Mouse (Mus musculus): Measurements from ENCODE around the gene Ccnyl1. TPM values are rescaled to one million over a fixed set of nuclear protein-coding genes. Genes with fewer than 3 reads are reported as not detected.
"Not testable (repeated sequence)": the region's sequence is repeated elsewhere in the genome, so short reads cannot be mapped to it uniquely, and the experiment has no call there.

Gene Ccnyl1
- polyA plus RNA-seq (2012; rRNA removed): 7.8 and 8.3 TPM in 2 replicates

DNA sequence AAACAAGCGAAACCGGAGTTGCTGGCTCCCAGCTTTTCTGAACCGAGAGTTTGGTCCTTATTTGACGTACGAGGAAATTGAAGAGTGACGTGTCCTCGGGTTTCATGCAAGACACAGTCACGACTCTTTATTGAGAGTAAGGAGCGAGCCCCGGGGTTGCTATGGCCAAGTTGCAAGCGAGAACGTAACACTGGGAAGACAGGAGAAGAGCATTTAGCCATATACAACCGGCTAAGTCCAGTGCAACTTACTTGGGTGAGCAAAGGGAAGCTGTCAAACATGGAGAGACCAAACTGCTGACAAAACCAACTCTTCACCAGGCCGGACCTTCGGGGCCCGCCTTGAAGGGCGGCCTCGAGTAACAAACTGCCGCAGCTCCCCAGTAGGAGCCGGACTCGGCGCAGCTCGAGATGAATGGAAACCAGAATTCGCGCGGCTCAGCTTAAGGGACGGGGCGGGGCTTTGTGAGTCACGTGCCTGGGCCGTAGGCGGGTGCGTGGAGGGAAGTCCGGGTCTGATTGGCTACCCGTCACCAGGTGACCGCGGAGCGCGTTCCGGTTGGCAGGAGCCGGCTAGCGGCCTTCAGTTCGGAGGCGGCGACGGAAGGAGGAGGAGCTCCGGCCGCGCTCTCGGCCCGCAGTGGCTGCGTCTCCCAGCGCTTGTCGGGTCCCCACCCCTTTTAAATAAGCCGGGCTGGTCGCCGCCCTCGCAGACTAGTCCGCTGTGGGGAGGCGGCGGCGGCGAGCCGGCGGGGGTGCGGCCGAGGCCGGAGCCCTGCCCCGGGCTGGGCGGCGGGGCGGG is at the start of gene Ccnyl1:
Gene Ccnyl1 (plus strand): TSS at position 243 of the 801 bp plus-strand sequence.
- no peaks in the 10 kb centered on the region for H3K36me3 ChIP-seq (ENCODE audit: control insufficient read depth, insufficient read depth, low read length)
- TF ChIP-seq POLR2A (IDR thresholded peaks at IDR 0.05; ENCODE audit: low read depth, low read length) (peak; percentile 54; the same call in 1 of the 2 replicates), CTCF (IDR thresholded peaks at IDR 0.05; ENCODE audit: extremely low read depth, insufficient read depth, insufficient read length, insufficient replicate concordance) (no peak)
- DNase-seq (ENCODE audit: low read depth in 1 of 2, low spot score in 2 of 2): peak; percentile 95 to 97
- H3K27me3 ChIP-seq (ENCODE audit: control insufficient read depth, insufficient read depth, low read length): 0 out of 2 replicates have a peak, but pooled peaks cover 2% of the 10 kb centered on the region
- H3K4me1 ChIP-seq (ENCODE audit: control insufficient read depth, insufficient read depth, insufficient read length): peaks cover 2% of the 10 kb centered on the region; the same call in 1 of the 2 replicates
- H3K4me3 ChIP-seq (ENCODE audit: extremely low read depth, insufficient read depth, insufficient read length): peak within 1 kb of the TSS; percentile 73
- WGBS: 2% methylated on average over 71 of the region's 71 CpGs
- no peak within 1 kb of the TSS for H3K27ac ChIP-seq (ENCODE audit: insufficient read depth, low read length)

GRCm38 (mm10) chr1:64641069-64641468 is 49.2 kb upstream of the Ccnyl1 start:
- H3K27ac ChIP-seq (ENCODE audit: insufficient read depth, low read length): no peak overlapping the region
- 90% methylated on average over 6 of the region's 6 CpGs for WGBS
- no peak for DNase-seq (ENCODE audit: low read depth in 1 of 2, low spot score in 2 of 2)
- TF ChIP-seq POLR2A (IDR thresholded peaks at IDR 0.05; ENCODE audit: low read depth, low read length): no peak
- no peak for TF ChIP-seq CTCF (IDR thresholded peaks at IDR 0.05; ENCODE audit: extremely low read depth, insufficient read depth, insufficient read length, insufficient replicate concordance)
- no peaks in the 10 kb centered on the region for H3K4me1 ChIP-seq (ENCODE audit: control insufficient read depth, insufficient read depth, insufficient read length)
- no peaks in the 10 kb centered on the region for H3K27me3 ChIP-seq (ENCODE audit: control insufficient read depth, insufficient read depth, low read length)
- no peak overlapping the region for H3K4me3 ChIP-seq (ENCODE audit: extremely low read depth, insufficient read depth, insufficient read length)
- H3K36me3 ChIP-seq (ENCODE audit: control insufficient read depth, insufficient read depth, low read length): no peaks in the 10 kb centered on the region

DNA sequence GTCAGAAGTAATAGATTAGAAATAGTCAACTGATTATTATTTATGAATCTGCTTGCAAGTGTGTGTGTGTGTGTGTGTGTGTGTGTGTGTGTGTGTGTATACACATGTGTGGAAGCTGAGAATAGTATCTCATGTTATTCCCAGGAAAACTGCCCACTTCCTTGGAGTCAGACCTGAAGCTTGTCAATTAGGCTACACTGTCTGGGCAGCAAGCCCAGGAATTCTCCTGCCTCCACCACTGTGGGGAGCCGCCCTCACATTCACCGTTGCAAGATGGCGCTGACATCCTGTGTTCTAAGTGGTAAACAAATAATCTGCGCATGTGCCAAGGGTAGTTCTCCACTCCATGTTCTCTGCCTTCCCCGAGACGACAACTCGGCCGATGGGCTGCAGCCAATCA is 47.7 kb upstream of the Ccnyl1 start:
- H3K4me3 ChIP-seq (ENCODE audit: extremely low read depth, insufficient read depth, insufficient read length); H3K36me3 ChIP-seq (ENCODE audit: control insufficient read depth, insufficient read depth, low read length); DNase-seq (ENCODE audit: low read depth in 1 of 2, low spot score in 2 of 2); H3K4me1 ChIP-seq (ENCODE audit: control insufficient read depth, insufficient read depth, insufficient read length); H3K27ac ChIP-seq (ENCODE audit: insufficient read depth, low read length); H3K27me3 ChIP-seq (ENCODE audit: control insufficient read depth, insufficient read depth, low read length): not testable (repeated sequence)
- 95% methylated on average over 8 of the region's 8 CpGs for WGBS

DNA sequence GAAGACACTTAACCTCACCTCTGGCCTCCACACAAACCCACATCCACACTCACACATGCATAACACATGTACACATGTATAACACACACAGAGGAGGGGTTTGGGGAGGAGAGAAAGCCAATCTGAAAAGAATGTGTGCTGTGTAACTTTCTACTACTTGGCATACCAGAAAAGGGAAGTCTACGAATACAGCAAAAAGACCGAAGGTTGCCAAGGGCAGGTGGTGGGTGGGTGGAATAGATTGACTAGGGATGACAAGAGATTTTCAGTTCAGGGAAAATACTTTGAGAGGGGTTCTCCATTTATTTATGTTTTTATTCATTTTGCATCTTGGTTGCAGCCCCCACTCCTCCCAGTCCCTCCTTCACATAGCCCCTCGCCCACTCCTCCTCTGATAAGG is 45.7 kb upstream of the Ccnyl1 start:
- Histone ChIP-seq H3K27ac (ENCODE audit: insufficient read depth, low read length) (no peak overlapping the region), H3K36me3 (ENCODE audit: control insufficient read depth, insufficient read depth, low read length) (no peaks in the 10 kb centered on the region), H3K4me1 (ENCODE audit: control insufficient read depth, insufficient read depth, insufficient read length) (no peaks in the 10 kb centered on the region), H3K27me3 (ENCODE audit: control insufficient read depth, insufficient read depth, low read length) (no peaks in the 10 kb centered on the region), H3K4me3 (ENCODE audit: extremely low read depth, insufficient read depth, insufficient read length) (no peak overlapping the region)
- no peak for DNase-seq (ENCODE audit: low read depth in 1 of 2, low spot score in 2 of 2)
- no peak for TF ChIP-seq CTCF (IDR thresholded peaks at IDR 0.05; ENCODE audit: extremely low read depth, insufficient read depth, insufficient read length, insufficient replicate concordance)
- WGBS: 62% methylated on average over 3 of the region's 3 CpGs

DNA sequence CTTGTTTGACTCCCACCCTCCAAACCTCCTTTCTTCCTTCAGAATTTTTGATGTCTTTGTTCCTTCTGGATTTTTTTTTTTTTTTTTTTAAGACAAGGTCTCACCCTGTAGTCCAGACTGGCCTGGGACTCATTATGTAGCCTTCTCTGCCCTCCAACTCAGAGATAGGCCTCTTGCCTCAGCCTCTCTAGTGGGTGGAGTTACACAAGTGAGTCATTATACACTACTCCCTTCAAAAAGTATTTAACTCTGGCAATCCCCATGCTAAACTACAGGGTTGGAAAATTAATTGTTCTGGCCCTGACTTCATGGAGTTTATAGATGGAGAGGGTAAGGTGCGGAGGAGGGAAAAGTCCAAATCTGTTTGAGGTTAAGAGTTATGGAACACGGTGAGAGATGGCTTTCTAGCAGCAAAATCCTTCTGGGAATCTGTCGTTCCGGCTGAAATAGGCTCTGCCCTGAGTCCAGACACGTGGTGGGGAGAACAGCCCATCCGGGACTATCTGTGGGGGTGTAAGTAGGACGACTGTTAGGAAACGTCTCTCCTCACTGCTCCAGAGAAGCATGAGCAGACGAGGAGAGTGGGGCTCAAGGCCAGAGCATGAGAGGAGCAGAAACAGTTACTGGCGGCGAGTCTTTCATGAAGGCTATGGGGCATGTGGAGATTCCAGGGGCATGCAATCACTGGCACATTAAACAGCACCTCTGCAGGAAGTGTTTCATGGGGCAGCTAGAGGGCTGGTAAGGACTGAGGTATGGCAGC is 40.7 kb upstream of the Ccnyl1 start:
- Histone ChIP-seq H3K27ac (ENCODE audit: insufficient read depth, low read length) (no peak overlapping the region), H3K36me3 (ENCODE audit: control insufficient read depth, insufficient read depth, low read length) (no peaks in the 10 kb centered on the region), H3K4me1 (ENCODE audit: control insufficient read depth, insufficient read depth, insufficient read length) (no peaks in the 10 kb centered on the region), H3K27me3 (ENCODE audit: control insufficient read depth, insufficient read depth, low read length) (no peaks in the 10 kb centered on the region), H3K4me3 (ENCODE audit: extremely low read depth, insufficient read depth, insufficient read length) (no peak overlapping the region)
- 85% methylated on average over 11 of the region's 11 CpGs for WGBS
- DNase-seq (ENCODE audit: low read depth in 1 of 2, low spot score in 2 of 2): no peak
- TF ChIP-seq CTCF (IDR thresholded peaks at IDR 0.05; ENCODE audit: extremely low read depth, insufficient read depth, insufficient read length, insufficient replicate concordance) (no peak), POLR2A (IDR thresholded peaks at IDR 0.05; ENCODE audit: low read depth, low read length) (no peak)

DNA sequence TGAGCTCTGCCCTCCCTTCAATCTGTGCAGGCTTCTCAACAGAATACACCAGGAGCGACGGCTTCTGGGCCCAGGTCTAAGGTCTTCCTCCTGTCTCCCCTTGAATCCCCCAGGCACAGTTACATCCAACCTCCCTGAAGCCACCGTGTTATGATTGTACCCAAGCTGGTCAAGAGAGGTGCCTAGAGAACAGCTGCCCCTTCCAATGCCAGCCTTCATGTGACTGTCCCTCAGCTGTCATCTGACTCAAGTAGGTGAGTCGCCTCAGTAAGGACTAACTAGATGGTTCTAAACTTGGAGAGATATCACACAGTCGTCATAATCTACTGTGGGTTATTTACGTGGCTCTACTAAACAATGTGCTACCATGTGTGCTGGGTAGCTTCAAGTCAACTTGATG is 36.6 kb upstream of the Ccnyl1 start:
- WGBS: 93% methylated on average over 6 of the region's 6 CpGs
- Histone ChIP-seq H3K4me1 (ENCODE audit: control insufficient read depth, insufficient read depth, insufficient read length) (no peaks in the 10 kb centered on the region), H3K27me3 (ENCODE audit: control insufficient read depth, insufficient read depth, low read length) (no peaks in the 10 kb centered on the region), H3K36me3 (ENCODE audit: control insufficient read depth, insufficient read depth, low read length) (no peaks in the 10 kb centered on the region), H3K4me3 (ENCODE audit: extremely low read depth, insufficient read depth, insufficient read length) (no peak overlapping the region), H3K27ac (ENCODE audit: insufficient read depth, low read length) (no peak overlapping the region)
- TF ChIP-seq CTCF (IDR thresholded peaks at IDR 0.05; ENCODE audit: extremely low read depth, insufficient read depth, insufficient read length, insufficient replicate concordance): no peak
- TF ChIP-seq POLR2A (IDR thresholded peaks at IDR 0.05; ENCODE audit: low read depth, low read length): no peak
- no peak for DNase-seq (ENCODE audit: low read depth in 1 of 2, low spot score in 2 of 2)

- Histone ChIP-seq H3K4me3 (ENCODE audit: extremely low read depth, insufficient read depth, insufficient read length) (no peak overlapping the region), H3K27me3 (ENCODE audit: control insufficient read depth, insufficient read depth, low read length) (no peaks in the 10 kb centered on the region), H3K4me1 (ENCODE audit: control insufficient read depth, insufficient read depth, insufficient read length) (no peaks in the 10 kb centered on the region), H3K36me3 (ENCODE audit: control insufficient read depth, insufficient read depth, low read length) (no peaks in the 10 kb centered on the region), H3K27ac (ENCODE audit: insufficient read depth, low read length) (no peak overlapping the region)
- 85% methylated on average over 1 of the region's 1 CpGs for WGBS
- no peak for DNase-seq (ENCODE audit: low read depth in 1 of 2, low spot score in 2 of 2)
- TF ChIP-seq CTCF (IDR thresholded peaks at IDR 0.05; ENCODE audit: extremely low read depth, insufficient read depth, insufficient read length, insufficient replicate concordance) (no peak), POLR2A (IDR thresholded peaks at IDR 0.05; ENCODE audit: low read depth, low read length) (no peak)
These were observed 34.8 kb upstream of the Ccnyl1 start for GRCm38 (mm10) chr1:64655415-64655814.

All from spleen, adult 2 months (tissue).